Mouse (Mus musculus): ENCODE measurements around the gene Sntg2. TPM values are rescaled to one million over a fixed set of nuclear protein-coding genes. Genes with fewer than 3 reads are reported as not detected.

The Sntg2 gene
- polyA plus RNA-seq, 1 experiment from 2014 or later, result 3.7 TPM

GRCm38 (mm10) chr12:30129411-30129716 is 243.8 kb downstream of the Sntg2 start:
- Histone ChIP-seq H3K9ac (ENCODE audit: low read length) (no peak overlapping the region), H3K27ac (ENCODE audit: low read length) (no peak overlapping the region), H3K36me3 (ENCODE audit: control insufficient read depth, insufficient read depth) (no peaks in the 10 kb centered on the region), H3K9me3 (replicated peaks; ENCODE audit: control insufficient read depth, low read length) (no peaks in the 10 kb centered on the region), H3K4me2 (ENCODE audit: low read depth, low read length) (no peak overlapping the region), H3K27me3 (ENCODE audit: control insufficient read depth, insufficient read depth, low read length) (no peaks in the 10 kb centered on the region), H3K4me1 (ENCODE audit: control insufficient read depth, insufficient read depth, low read length) (no peaks in the 10 kb centered on the region), H3K4me3 (ENCODE audit: low read length) (no peak overlapping the region)
- no peak for ATAC-seq (replicated peaks; ENCODE audit: extremely low read depth, insufficient read depth, low FRiP score)
- 70% methylated on average over 6 of the region's 6 CpGs for WGBS

GRCm38 (mm10) chr12:30128561-30129410 is 244.4 kb downstream of the Sntg2 start:
- no peaks in the 10 kb centered on the region for H3K9me3 ChIP-seq (replicated peaks; ENCODE audit: control insufficient read depth, low read length)
- no peaks in the 10 kb centered on the region for H3K36me3 ChIP-seq (ENCODE audit: control insufficient read depth, insufficient read depth)
- H3K4me1 ChIP-seq (ENCODE audit: control insufficient read depth, insufficient read depth, low read length), result no peaks in the 10 kb centered on the region
- H3K4me3 ChIP-seq (ENCODE audit: low read length), result no peak overlapping the region
- no peak overlapping the region for H3K9ac ChIP-seq (ENCODE audit: low read length)
- no peak overlapping the region for H3K27ac ChIP-seq (ENCODE audit: low read length)
- WGBS, result 52% methylated on average over 7 of the region's 7 CpGs
- no peak for ATAC-seq (replicated peaks; ENCODE audit: extremely low read depth, insufficient read depth, low FRiP score)
- H3K27me3 ChIP-seq (ENCODE audit: control insufficient read depth, insufficient read depth, low read length), result no peaks in the 10 kb centered on the region
- no peak overlapping the region for H3K4me2 ChIP-seq (ENCODE audit: low read depth, low read length)

Other genes starting within 250 kb of the Sntg2 start
- not detected in 2 replicates for gene Tpo, start 240.8 kb downstream of the Sntg2 start, polyA plus RNA-seq (2015; fragmentation: Nextera tagmentation; extraction: Ambion mirVana)
- gene Tmem18, start 211.1 kb upstream of the Sntg2 start, polyA plus RNA-seq (2015; fragmentation: Nextera tagmentation; extraction: Ambion mirVana), result 14.1 and 14.3 TPM in 2 replicates